Mouse (Mus musculus): Measurements from ENCODE around the gene Hs3st3a1. TPM values are rescaled to one million over a fixed set of nuclear protein-coding genes. Genes with fewer than 3 reads are reported as not detected.

The Hs3st3a1 gene
- polyA plus RNA-seq, 1 experiment from 2014 or later = 0.30 TPM

GRCm38 (mm10) chr11:64542335-64542734 lies 107.2 kb downstream of the Hs3st3a1 start:
- TF ChIP-seq CTCF (IDR thresholded peaks at IDR 0.05; ENCODE audit: low read depth) = no peak
- no peak overlapping the region for H3K27ac ChIP-seq (ENCODE audit: low read depth, low read length)
- H3K27me3 ChIP-seq (replicated peaks; ENCODE audit: control insufficient read depth, insufficient read depth, low read length) = no peaks in the 10 kb centered on the region
- peak; percentile 84 for ATAC-seq
- H3K4me2 ChIP-seq (replicated peaks; ENCODE audit: low read depth) = peak overlapping the region; percentile 30
- H3K9ac ChIP-seq (ENCODE audit: low read depth, low read length) = no peak overlapping the region
- no peaks in the 10 kb centered on the region for H3K36me3 ChIP-seq (ENCODE audit: control insufficient read depth, insufficient read depth)
- H3K9me3 ChIP-seq (ENCODE audit: control insufficient read depth) = no peaks in the 10 kb centered on the region
- H3K4me3 ChIP-seq (ENCODE audit: low read depth, low read length) = no peak overlapping the region
- WGBS = 25% methylated on average over 6 of the region's 6 CpGs
- no peaks in the 10 kb centered on the region for H3K4me1 ChIP-seq (replicated peaks; ENCODE audit: control insufficient read depth, insufficient read depth, low read length)

- Histone ChIP-seq H3K27me3 (replicated peaks; ENCODE audit: control insufficient read depth, insufficient read depth, low read length) (no peaks in the 10 kb centered on the region), H3K9me3 (ENCODE audit: control insufficient read depth) (no peaks in the 10 kb centered on the region), H3K4me2 (replicated peaks; ENCODE audit: low read depth) (no peak overlapping the region), H3K4me3 (ENCODE audit: low read depth, low read length) (no peak overlapping the region), H3K27ac (ENCODE audit: low read depth, low read length) (no peak overlapping the region), H3K4me1 (replicated peaks; ENCODE audit: control insufficient read depth, insufficient read depth, low read length) (no peaks in the 10 kb centered on the region), H3K36me3 (ENCODE audit: control insufficient read depth, insufficient read depth) (no peaks in the 10 kb centered on the region), H3K9ac (ENCODE audit: low read depth, low read length) (no peak overlapping the region)
- 43% methylated on average over 9 of the region's 9 CpGs for WGBS
- ATAC-seq = no peak
- TF ChIP-seq CTCF (IDR thresholded peaks at IDR 0.05; ENCODE audit: low read depth) = no peak
Observed at GRCm38 (mm10) chr11:64543181-64543641, 108.1 kb downstream of the Hs3st3a1 start.

GRCm38 (mm10) chr11:64544236-64544635 lies 109.1 kb downstream of the Hs3st3a1 start:
- Histone ChIP-seq H3K9me3 (ENCODE audit: control insufficient read depth) (no peaks in the 10 kb centered on the region), H3K4me3 (ENCODE audit: low read depth, low read length) (no peak overlapping the region), H3K27ac (ENCODE audit: low read depth, low read length) (no peak overlapping the region), H3K27me3 (replicated peaks; ENCODE audit: control insufficient read depth, insufficient read depth, low read length) (no peaks in the 10 kb centered on the region), H3K4me1 (replicated peaks; ENCODE audit: control insufficient read depth, insufficient read depth, low read length) (no peaks in the 10 kb centered on the region), H3K36me3 (ENCODE audit: control insufficient read depth, insufficient read depth) (no peaks in the 10 kb centered on the region), H3K4me2 (replicated peaks; ENCODE audit: low read depth) (no peak overlapping the region), H3K9ac (ENCODE audit: low read depth, low read length) (no peak overlapping the region)
- no peak for ATAC-seq
- WGBS = 49% methylated on average over 5 of the region's 5 CpGs
- no peak for TF ChIP-seq CTCF (IDR thresholded peaks at IDR 0.05; ENCODE audit: low read depth)

DNA sequence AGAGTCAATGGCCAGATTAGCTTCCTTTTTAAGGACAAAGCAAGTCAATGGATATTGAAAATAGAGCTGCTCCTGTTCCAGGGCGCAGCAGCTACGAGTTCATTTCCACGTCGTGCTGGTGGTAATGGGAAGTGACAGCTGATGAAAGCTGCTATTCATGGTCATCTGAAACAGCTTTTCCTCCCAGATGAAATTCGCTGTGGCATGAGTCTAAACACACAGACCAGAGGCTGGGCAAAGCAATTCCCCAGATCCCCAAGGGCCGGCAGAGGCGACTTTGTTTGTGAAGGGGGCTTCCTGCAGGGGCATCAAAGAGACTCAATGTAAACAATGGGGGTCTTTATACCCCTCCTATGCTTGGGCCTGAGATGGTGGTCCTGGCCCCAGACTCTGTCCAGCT lies 114.2 kb downstream of the Hs3st3a1 start:
- Histone ChIP-seq H3K27ac (ENCODE audit: low read depth, low read length) (no peak overlapping the region), H3K27me3 (replicated peaks; ENCODE audit: control insufficient read depth, insufficient read depth, low read length) (no peaks in the 10 kb centered on the region), H3K4me3 (ENCODE audit: low read depth, low read length) (no peak overlapping the region), H3K4me1 (replicated peaks; ENCODE audit: control insufficient read depth, insufficient read depth, low read length) (no peaks in the 10 kb centered on the region), H3K9ac (ENCODE audit: low read depth, low read length) (no peak overlapping the region), H3K4me2 (replicated peaks; ENCODE audit: low read depth) (no peak overlapping the region), H3K9me3 (ENCODE audit: control insufficient read depth) (no peaks in the 10 kb centered on the region), H3K36me3 (ENCODE audit: control insufficient read depth, insufficient read depth) (no peaks in the 10 kb centered on the region)
- no peak for ATAC-seq
- no peak for TF ChIP-seq CTCF (IDR thresholded peaks at IDR 0.05; ENCODE audit: low read depth)
- WGBS = 44% methylated on average over 7 of the region's 7 CpGs

- Histone ChIP-seq H3K9me3 (ENCODE audit: control insufficient read depth) (no peaks in the 10 kb centered on the region), H3K4me1 (replicated peaks; ENCODE audit: control insufficient read depth, insufficient read depth, low read length) (no peaks in the 10 kb centered on the region), H3K36me3 (ENCODE audit: control insufficient read depth, insufficient read depth) (no peaks in the 10 kb centered on the region), H3K27ac (ENCODE audit: low read depth, low read length) (no peak overlapping the region), H3K4me3 (ENCODE audit: low read depth, low read length) (no peak overlapping the region), H3K4me2 (replicated peaks; ENCODE audit: low read depth) (no peak overlapping the region), H3K9ac (ENCODE audit: low read depth, low read length) (no peak overlapping the region), H3K27me3 (replicated peaks; ENCODE audit: control insufficient read depth, insufficient read depth, low read length) (no peaks in the 10 kb centered on the region)
- no peak for TF ChIP-seq CTCF (IDR thresholded peaks at IDR 0.05; ENCODE audit: low read depth)
- WGBS = 68% methylated on average over 8 of the region's 8 CpGs
- no peak for ATAC-seq
Observed at GRCm38 (mm10) chr11:64549955-64550354, 114.8 kb downstream of the Hs3st3a1 start.

- no peaks in the 10 kb centered on the region for H3K36me3 ChIP-seq (ENCODE audit: control insufficient read depth, insufficient read depth)
- no peak for TF ChIP-seq CTCF (IDR thresholded peaks at IDR 0.05; ENCODE audit: low read depth)
- no peak for ATAC-seq
- no peaks in the 10 kb centered on the region for H3K9me3 ChIP-seq (ENCODE audit: control insufficient read depth)
- no peaks in the 10 kb centered on the region for H3K4me1 ChIP-seq (replicated peaks; ENCODE audit: control insufficient read depth, insufficient read depth, low read length)
- no peak overlapping the region for H3K4me3 ChIP-seq (ENCODE audit: low read depth, low read length)
- no peak overlapping the region for H3K27ac ChIP-seq (ENCODE audit: low read depth, low read length)
- H3K27me3 ChIP-seq (replicated peaks; ENCODE audit: control insufficient read depth, insufficient read depth, low read length) = no peaks in the 10 kb centered on the region
- 88% methylated on average over 2 of the region's 2 CpGs for WGBS
- no peak overlapping the region for H3K9ac ChIP-seq (ENCODE audit: low read depth, low read length)
- H3K4me2 ChIP-seq (replicated peaks; ENCODE audit: low read depth) = no peak overlapping the region
Observed at GRCm38 (mm10) chr11:64558282-64558681, 123.2 kb downstream of the Hs3st3a1 start.

DNA sequence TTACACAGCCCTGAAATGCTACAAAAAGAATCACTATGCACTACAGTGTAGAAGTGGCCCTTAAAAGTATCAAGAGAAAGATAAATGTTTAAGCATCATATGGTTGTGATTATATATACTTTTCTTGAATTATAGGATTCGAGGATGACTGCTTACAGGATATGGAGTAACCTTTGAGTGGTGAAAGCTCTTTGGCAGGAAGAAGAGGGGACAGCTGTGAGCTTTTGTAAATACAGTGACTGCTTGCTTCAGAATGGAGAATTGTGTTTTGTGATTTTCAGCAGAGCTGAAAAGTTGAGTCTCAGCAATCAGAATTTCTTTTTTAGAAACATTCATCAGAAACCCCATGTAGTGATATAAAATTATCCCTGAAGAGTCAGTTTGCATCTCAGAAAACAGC lies 124.3 kb downstream of the Hs3st3a1 start:
- Histone ChIP-seq H3K4me3 (ENCODE audit: low read depth, low read length) (no peak overlapping the region), H3K27ac (ENCODE audit: low read depth, low read length) (no peak overlapping the region), H3K4me2 (replicated peaks; ENCODE audit: low read depth) (no peak overlapping the region), H3K27me3 (replicated peaks; ENCODE audit: control insufficient read depth, insufficient read depth, low read length) (no peaks in the 10 kb centered on the region), H3K36me3 (ENCODE audit: control insufficient read depth, insufficient read depth) (no peaks in the 10 kb centered on the region), H3K9ac (ENCODE audit: low read depth, low read length) (no peak overlapping the region), H3K9me3 (ENCODE audit: control insufficient read depth) (no peaks in the 10 kb centered on the region), H3K4me1 (replicated peaks; ENCODE audit: control insufficient read depth, insufficient read depth, low read length) (no peaks in the 10 kb centered on the region)
- TF ChIP-seq CTCF (IDR thresholded peaks at IDR 0.05; ENCODE audit: low read depth) = no peak
- no peak for ATAC-seq
- WGBS = 71% methylated on average over 1 of the region's 1 CpGs
